Mouse (Mus musculus) embryonic facial prominence, embryonic 12.5 days (tissue): ENCODE measurements at regions not wholly inside any gene's neighbourhood (a gene's known extent, or its start where the extent isn't known, plus 50 kb on each side); places are given as distances from the start of the nearest gene placed in this dataset.
A peak's percentile ranks its signal among the peaks of the same experiment; 100 is the strongest.

ENCODE experiments used
- ATAC-seq: fragments of 200-750 bp; cut with Nextera tagmentation; 2 replicates; pipeline ENCODE4 v1.8.0; 2017; ENCODE audit not compliant: insufficient number of reproducible peaks, insufficient read depth, low FRiP score, low TSS enrichment
- H3K27ac ChIP-seq: fragments of 300-500 bp; sonication (generic); 2 replicates; pipeline ENCODE4 v1.5.1; 2016; ENCODE audit warnings: mild to moderate bottlenecking
- H3K27me3 ChIP-seq: fragments of 300-500 bp; sonication (generic); 2 replicates; pipeline ENCODE4 v1.6.1; 2016; ENCODE audit warnings: mild to moderate bottlenecking, moderate library complexity
- H3K36me3 ChIP-seq: fragments of 300-500 bp; sonication (generic); 2 replicates; pipeline ENCODE4 v1.6.1; 2016; ENCODE audit warnings: mild to moderate bottlenecking
- H3K4me1 ChIP-seq: fragments of 300-500 bp; sonication (generic); 2 replicates; pipeline ENCODE4 v1.6.1; 2016
- H3K4me2 ChIP-seq: fragments of 300-500 bp; sonication (generic); replicated peaks from 2 replicates; pipeline ENCODE4 v1.6.1; 2016; ENCODE audit warnings: mild to moderate bottlenecking, moderate library complexity
- H3K4me3 ChIP-seq: fragments of 300-500 bp; sonication (generic); 2 replicates; pipeline ENCODE4 v1.5.1; 2016; ENCODE audit warnings: mild to moderate bottlenecking
- H3K9ac ChIP-seq: fragments of 300-500 bp; sonication (generic); 2 replicates; pipeline ENCODE4 v1.6.1; 2016; ENCODE audit warnings: mild to moderate bottlenecking, moderate library complexity
- H3K9me3 ChIP-seq: fragments of 300-500 bp; sonication (generic); 2 replicates; pipeline ENCODE4 v1.6.1; 2016; ENCODE audit warnings: mild to moderate bottlenecking, moderate library complexity
- WGBS: fragments of 180-500 bp; shearing (Covaris S2); methylation state at CpG from one replicate; pipeline ENCODE4 v1.1.7; 2016; 5-methylcytosine and 5-hydroxymethylcytosine counted together

DNA sequence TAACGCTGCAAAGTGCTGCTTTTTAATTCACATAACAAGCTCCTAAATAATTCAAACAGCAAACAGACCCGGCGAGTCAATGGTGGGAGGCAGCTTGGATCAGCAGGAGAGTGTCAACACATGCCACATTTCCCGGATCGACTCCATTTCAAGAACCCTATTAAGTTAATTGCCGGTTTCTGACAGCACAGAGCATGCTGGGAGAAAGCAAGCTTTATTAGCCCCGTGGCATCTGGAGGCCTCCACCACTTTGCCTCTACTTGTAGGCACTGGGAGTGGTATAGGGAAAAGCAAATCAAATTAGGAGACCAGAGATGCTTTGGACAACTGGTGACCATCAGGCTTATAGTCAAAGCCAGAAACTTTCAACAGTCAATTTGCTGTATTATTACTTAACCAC lies 188.5 kb downstream of the Emx2 start:
- Histone ChIP-seq H3K4me3 (no peak overlapping the region), H3K9me3 (no peaks in the 10 kb centered on the region), H3K27me3 (no peaks in the 10 kb centered on the region), H3K9ac (no peak overlapping the region), H3K4me1 (no peaks in the 10 kb centered on the region), H3K27ac (no peak overlapping the region), H3K36me3 (no peaks in the 10 kb centered on the region), H3K4me2 (no peak overlapping the region)
- ATAC-seq: no peak
- WGBS: 57% methylated on average over 7 of the region's 7 CpGs

DNA sequence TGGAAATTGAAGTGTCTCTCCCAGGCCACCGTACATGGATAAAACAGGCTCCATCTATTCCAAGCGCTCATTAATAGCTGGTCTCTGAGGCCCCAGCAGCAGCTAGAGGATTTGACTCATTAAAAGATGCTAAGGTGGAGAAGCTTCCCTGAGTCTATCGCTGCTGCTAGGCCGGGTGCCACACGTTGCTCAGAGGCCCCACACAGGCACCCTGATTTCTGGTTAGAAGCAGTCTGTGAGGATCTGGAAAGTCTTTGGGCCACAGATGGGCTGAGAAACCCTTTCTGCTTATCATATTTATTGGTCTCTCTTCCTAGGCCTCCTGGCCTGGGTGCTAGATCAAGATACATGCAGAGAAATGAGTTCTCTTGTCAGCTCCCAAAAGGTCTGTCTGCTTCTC lies 191.2 kb downstream of the Emx2 start:
- no peak overlapping the region for H3K4me3 ChIP-seq
- H3K4me2 ChIP-seq: no peak overlapping the region
- ATAC-seq: no peak
- no peaks in the 10 kb centered on the region for H3K27me3 ChIP-seq
- H3K9me3 ChIP-seq: no peaks in the 10 kb centered on the region
- no peaks in the 10 kb centered on the region for H3K36me3 ChIP-seq
- WGBS: 88% methylated on average over 5 of the region's 5 CpGs
- H3K9ac ChIP-seq: no peak overlapping the region
- H3K4me1 ChIP-seq: no peaks in the 10 kb centered on the region
- no peak overlapping the region for H3K27ac ChIP-seq

DNA sequence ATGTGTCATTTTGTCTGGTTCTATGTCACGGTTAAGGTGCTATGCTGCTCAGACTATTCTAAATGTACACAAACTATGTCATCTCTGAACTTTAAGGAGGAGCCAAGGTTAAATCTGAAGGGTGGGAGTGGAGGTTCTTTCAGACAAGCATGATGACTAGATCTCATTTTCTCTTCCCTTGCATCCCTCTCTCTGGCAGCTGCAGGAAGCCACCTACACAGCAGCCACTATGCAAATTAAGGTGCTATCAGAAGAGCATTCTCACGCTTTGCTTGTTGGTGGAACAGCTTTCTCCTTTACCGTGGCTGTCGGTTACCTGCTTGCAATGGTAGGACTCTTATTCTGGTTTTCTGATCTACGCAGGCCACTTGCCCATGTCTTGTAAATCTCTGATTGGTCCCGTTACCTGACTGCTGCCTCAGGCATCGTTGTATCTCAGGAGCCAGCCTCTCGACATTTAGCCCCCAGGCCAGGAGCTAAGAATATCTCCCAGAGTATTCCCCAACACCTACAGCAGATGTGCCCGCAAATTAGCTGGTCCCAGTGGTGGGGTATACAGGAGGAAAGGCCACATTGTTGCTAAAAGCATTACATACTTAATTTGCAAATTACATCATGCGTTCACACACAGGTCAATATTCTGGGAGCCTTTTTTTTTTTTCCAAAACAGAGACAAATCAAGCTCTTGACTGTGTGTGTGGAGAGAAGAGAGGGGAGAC lies 192.6 kb downstream of the Emx2 start:
- WGBS: 73% methylated on average over 10 of the region's 10 CpGs
- Histone ChIP-seq H3K4me3 (no peak overlapping the region), H3K4me2 (no peak overlapping the region), H3K36me3 (no peaks in the 10 kb centered on the region), H3K27me3 (no peaks in the 10 kb centered on the region), H3K9ac (no peak overlapping the region), H3K27ac (no peak overlapping the region), H3K4me1 (no peaks in the 10 kb centered on the region), H3K9me3 (no peaks in the 10 kb centered on the region)
- no peak for ATAC-seq

DNA sequence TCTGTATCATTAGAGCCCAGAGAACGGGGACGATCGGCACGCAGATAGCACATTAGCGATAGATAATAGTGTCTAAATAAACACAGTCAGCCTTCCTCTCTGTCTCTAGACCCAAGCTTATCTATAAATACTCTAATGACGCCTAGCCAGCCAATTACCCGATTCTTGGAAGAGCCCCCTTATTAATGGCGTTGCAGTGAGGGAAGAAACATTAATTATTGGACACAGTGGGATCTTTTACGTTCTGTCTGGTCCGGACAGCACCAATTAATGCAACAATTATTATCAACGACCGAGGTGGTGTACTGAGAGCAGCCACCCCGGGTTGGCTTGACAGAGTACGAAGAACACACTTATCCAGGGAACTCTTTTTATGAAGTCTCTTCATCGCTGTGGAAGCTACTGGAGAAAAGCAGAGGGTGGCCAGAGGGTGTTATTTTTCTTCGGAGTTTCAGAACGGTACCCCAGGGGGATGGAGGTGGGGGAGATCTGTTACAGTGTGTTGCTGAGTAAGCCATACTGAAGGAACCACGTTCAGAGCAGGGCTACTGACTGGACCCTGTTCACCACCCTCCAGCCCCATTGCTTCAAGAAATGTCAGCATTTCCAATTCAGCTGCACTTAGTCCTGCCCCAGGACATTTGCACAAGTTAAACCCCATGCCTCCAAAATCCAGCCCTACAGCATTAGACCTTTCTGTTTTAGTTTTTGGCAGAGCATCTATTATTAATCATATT lies 195.6 kb downstream of the Emx2 start:
- Histone ChIP-seq H3K27me3 (no peaks in the 10 kb centered on the region), H3K9me3 (no peaks in the 10 kb centered on the region), H3K4me2 (no peak overlapping the region), H3K9ac (no peak overlapping the region), H3K36me3 (no peaks in the 10 kb centered on the region), H3K4me1 (no peaks in the 10 kb centered on the region), H3K4me3 (no peak overlapping the region), H3K27ac (no peak overlapping the region)
- 63% methylated on average over 18 of the region's 18 CpGs for WGBS
- 0 out of 2 replicates have a peak, but pooled peaks have one; percentile 10 for ATAC-seq

DNA sequence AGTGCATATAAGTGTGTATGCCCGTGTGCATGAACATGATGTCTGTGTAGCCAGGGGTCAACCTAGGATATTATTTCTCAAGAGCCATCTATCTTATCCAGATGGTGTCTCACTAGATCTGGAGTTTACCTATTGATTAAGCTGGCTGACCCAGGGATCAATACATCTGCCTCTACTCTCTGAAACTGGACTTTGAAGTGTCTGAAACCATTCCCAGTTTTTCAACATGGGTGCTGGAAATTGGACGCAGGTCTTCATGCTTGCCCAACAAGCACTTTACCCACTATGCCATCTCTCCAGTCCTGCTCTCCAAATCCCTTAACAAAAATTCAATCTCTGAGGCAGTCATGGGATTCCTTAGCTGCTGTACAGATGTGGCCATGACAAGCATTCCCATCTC lies 197.1 kb downstream of the Emx2 start:
- Histone ChIP-seq H3K27me3 (no peaks in the 10 kb centered on the region), H3K4me3 (no peak overlapping the region), H3K4me2 (no peak overlapping the region), H3K9me3 (no peaks in the 10 kb centered on the region), H3K9ac (no peak overlapping the region), H3K36me3 (no peaks in the 10 kb centered on the region), H3K27ac (no peak overlapping the region), H3K4me1 (no peaks in the 10 kb centered on the region)
- 94% methylated on average over 2 of the region's 2 CpGs for WGBS
- ATAC-seq: no peak

DNA sequence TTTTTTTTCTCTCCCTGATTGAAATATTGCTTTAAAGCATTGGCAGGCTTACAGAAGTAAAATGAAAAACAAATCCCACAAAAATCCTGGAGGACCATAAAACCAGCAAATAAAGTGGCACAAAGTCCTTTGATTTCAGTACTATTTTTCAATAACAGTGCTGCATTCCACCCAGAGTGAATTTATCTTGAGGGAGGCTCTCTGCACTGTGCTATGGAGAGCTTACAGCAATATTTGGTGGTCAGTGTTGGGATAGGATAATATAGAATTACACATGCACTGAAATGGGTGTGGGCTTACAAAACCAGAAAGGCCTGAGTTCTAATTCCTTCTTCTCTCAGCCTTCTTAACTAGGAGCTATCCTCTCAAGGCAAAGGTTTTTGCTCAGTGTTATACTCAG lies 211.6 kb downstream of the Emx2 start:
- no peak for ATAC-seq
- no peaks in the 10 kb centered on the region for H3K4me1 ChIP-seq
- no peak overlapping the region for H3K4me3 ChIP-seq
- no peak overlapping the region for H3K4me2 ChIP-seq
- H3K36me3 ChIP-seq: no peaks in the 10 kb centered on the region
- H3K9ac ChIP-seq: no peak overlapping the region
- no peaks in the 10 kb centered on the region for H3K9me3 ChIP-seq
- no peak overlapping the region for H3K27ac ChIP-seq
- H3K27me3 ChIP-seq: no peaks in the 10 kb centered on the region

DNA sequence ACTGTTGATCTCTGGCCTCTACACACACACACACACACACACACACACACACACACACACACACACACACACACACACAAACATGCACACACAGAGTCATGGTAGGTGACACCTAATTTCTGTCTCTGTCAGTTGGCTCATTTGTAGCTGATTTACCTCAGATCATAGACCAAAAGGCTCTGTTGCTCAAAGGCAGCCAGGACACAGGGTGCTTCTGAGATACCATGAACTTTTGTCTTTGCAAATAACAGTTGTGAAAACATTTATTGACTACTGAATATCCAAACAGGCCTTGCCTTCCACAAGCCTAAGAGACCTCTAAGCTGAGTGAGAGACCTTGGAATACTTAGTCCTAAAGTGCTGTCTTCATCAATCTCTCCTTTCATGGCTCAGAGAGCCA lies 215.4 kb downstream of the Emx2 start:
- ATAC-seq: no peak
- H3K9me3 ChIP-seq: no peaks in the 10 kb centered on the region
- no peak overlapping the region for H3K27ac ChIP-seq
- H3K27me3 ChIP-seq: no peaks in the 10 kb centered on the region
- no peak overlapping the region for H3K4me2 ChIP-seq
- no peak overlapping the region for H3K4me3 ChIP-seq
- no peak overlapping the region for H3K9ac ChIP-seq
- H3K4me1 ChIP-seq: no peaks in the 10 kb centered on the region
- no peaks in the 10 kb centered on the region for H3K36me3 ChIP-seq

DNA sequence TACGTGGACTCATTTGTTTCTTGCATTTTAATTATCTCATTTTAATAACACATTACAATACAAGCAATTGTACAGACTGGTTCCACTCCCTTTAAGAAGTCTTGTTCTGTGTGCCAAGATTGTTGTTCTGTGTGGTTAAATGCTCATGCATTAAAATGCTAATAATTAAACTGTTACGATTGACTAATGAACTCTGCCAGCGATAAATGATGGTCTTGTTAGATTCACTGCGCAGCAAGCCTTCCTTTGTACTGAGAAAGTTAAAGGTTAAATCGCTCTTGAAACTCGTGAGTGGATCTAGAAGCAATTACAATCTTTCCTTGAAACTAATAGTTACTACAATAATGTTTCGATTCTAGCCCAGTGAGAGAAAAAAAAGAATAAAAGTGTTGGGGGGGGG lies 221.0 kb downstream of the Emx2 start:
- Histone ChIP-seq H3K9ac (no peak overlapping the region), H3K9me3 (no peaks in the 10 kb centered on the region), H3K36me3 (no peaks in the 10 kb centered on the region), H3K4me2 (no peak overlapping the region), H3K27me3 (no peaks in the 10 kb centered on the region), H3K4me1 (no peaks in the 10 kb centered on the region), H3K27ac (no peak overlapping the region), H3K4me3 (no peak overlapping the region)
- 84% methylated on average over 7 of the region's 7 CpGs for WGBS
- ATAC-seq: no peak

DNA sequence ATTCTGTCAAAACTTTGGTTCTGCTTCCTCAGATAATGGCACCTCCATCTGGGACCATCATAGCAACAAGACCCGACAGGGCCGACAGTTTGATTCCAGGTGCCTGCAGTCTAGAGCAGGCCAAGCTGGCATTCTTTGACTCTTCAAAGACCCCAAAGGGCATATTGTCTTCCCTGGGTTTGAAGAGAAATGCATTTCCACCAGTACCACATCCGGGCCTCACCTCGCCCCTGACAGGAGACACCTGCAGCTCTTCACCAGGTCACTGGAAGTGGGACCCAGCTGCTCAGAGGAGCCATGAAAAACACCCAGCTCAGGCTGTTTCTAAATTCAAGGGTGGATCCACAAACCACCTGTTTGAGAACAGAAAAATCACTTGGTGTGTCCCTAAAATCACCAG lies 222.2 kb downstream of the Emx2 start:
- Histone ChIP-seq H3K27ac (no peak overlapping the region), H3K4me3 (no peak overlapping the region), H3K27me3 (no peaks in the 10 kb centered on the region), H3K9me3 (no peaks in the 10 kb centered on the region), H3K36me3 (no peaks in the 10 kb centered on the region), H3K4me2 (no peak overlapping the region), H3K9ac (no peak overlapping the region), H3K4me1 (no peaks in the 10 kb centered on the region)
- whole genome bisulfite sequencing: 92% methylated on average over 4 of the region's 4 CpGs
- ATAC-seq: no peak

DNA sequence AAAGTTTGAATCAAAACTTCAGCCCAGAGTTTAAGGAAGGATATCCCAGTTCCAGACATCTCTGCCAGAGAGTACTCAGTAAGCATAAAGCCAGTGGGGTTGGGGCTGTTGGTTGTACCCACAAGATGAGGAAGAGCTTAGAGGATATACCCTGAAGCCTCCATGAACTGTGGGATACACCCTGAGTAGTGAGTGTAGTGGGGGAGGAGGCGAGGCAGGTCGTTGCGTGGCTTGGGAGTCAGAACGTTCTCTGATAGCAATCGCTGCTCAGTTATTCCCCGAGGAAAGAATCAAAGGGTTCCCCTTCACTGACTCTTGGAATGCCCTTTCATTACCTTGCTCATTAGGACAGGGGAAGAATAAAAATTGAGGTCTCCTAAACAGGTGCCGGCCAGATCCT lies 226.1 kb downstream of the Emx2 start:
- 80% methylated on average over 7 of the region's 7 CpGs for WGBS
- no peak for ATAC-seq
- Histone ChIP-seq H3K9ac (no peak overlapping the region), H3K27ac (no peak overlapping the region), H3K9me3 (no peaks in the 10 kb centered on the region), H3K27me3 (no peaks in the 10 kb centered on the region), H3K4me3 (no peak overlapping the region), H3K4me1 (peaks cover 5% of the 10 kb centered on the region; the same call in 1 of the 2 replicates), H3K36me3 (no peaks in the 10 kb centered on the region), H3K4me2 (no peak overlapping the region)

DNA sequence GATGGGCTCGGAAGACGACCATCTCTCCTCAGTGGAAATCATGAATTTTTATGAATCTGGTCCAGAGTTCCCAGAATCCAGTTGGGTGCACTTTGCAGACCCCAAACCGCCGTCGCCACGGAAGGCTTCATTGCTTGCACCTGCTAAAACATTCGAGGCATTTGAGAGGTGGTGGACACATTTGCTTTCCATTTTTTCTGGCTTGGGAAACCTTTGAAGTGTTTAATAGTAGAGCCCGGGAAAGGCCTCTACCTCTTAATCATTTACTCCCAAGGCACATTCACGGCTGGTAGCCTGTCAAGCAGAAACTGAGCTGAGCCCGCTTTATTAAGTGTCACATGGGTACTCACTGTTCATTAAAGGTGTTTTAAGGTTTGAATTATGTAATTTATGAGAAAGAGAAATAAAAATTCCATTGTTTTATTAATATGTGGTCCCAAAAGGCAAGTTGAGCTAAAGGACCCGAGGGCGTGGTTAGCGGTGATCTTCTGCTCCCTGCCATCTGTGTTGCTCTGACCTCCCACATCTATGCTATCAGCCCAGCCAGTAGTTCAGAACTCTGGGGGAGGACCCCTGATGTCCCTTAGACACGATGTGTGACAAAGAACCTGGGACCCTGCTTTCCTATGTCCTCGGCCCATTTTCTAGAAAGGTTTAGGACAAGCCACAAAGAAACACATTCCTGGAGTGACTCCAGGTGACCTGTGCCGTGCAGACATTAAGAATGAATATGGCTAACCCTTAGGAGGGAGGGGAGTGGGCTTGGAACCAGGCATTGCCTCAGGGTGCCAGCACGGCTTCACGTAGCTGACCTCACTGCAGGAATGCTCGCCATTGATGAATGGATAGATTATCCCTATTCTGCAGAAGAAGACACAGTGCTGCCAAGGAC lies 227.9 kb downstream of the Emx2 start:
- Histone ChIP-seq H3K9me3 (no peaks in the 10 kb centered on the region), H3K9ac (no peak overlapping the region), H3K4me3 (no peak overlapping the region), H3K27ac (no peak overlapping the region), H3K27me3 (no peaks in the 10 kb centered on the region), H3K4me1 (peaks cover 5% of the 10 kb centered on the region; the same call in 1 of the 2 replicates), H3K4me2 (no peak overlapping the region), H3K36me3 (no peaks in the 10 kb centered on the region)
- ATAC-seq: no peak
- WGBS: 53% methylated on average over 19 of the region's 19 CpGs

DNA sequence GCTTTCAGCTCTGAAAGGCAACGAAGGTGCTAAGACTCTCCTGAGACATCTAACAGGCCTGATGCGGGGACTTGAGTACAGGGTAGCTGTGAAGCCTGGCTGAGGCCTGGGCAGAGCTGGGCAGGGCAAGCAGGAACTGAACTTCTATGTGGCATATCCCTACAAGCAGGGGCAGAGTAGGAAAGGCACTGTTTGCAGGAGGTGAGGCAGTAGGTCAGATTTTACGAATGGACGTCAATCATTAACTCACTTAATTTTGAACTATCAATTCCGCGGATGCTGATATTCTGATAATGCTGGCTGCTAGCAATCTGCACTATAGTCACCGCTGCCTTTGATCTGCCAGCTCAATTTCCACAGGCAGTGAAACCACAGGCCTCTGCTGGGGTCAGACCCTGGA lies 229.0 kb downstream of the Emx2 start:
- H3K4me3 ChIP-seq: no peak overlapping the region
- H3K27ac ChIP-seq: no peak overlapping the region
- H3K4me1 ChIP-seq: peaks cover 5% of the 10 kb centered on the region; the same call in 1 of the 2 replicates
- ATAC-seq: no peak
- no peaks in the 10 kb centered on the region for H3K27me3 ChIP-seq
- H3K9ac ChIP-seq: no peak overlapping the region
- WGBS: 78% methylated on average over 7 of the region's 7 CpGs
- no peaks in the 10 kb centered on the region for H3K9me3 ChIP-seq
- H3K36me3 ChIP-seq: no peaks in the 10 kb centered on the region
- H3K4me2 ChIP-seq: no peak overlapping the region
